ENCODE assay signal across 8 mouse cellular contexts in genomic region chr6:124756652-124757350, GRCm38 (mm10). TPM values are rescaled to one million over a fixed set of nuclear protein-coding genes. Genes with fewer than 3 reads are reported as not detected.
DNase-seq lines count a peak whose midpoint lies in the region; ATAC-seq lines count a peak whose summit lies in the region.

No protein-coding gene starts in this region.

- under 1% methylated on average over 32 of the region's 54 CpGs for WGBS in hindbrain, embryonic 11.5 days

- no peaks in the 10 kb centered on the region for H3K36me3 ChIP-seq in hindbrain, embryonic 11.5 days (ENCODE audit: control insufficient read depth, insufficient read depth, low read length)

- peak overlapping the region; percentile 88 for H3K4me3 ChIP-seq in hindbrain, embryonic 11.5 days (ENCODE audit: low read depth, low read length)

- H3K9ac ChIP-seq in hindbrain, embryonic 11.5 days (ENCODE audit: low read depth, low read length), result peak overlapping the region; percentile 88

- H3K4me1 ChIP-seq in hindbrain, embryonic 11.5 days (replicated peaks; ENCODE audit: control insufficient read depth, insufficient read depth, low read length), result peaks cover 9% of the 10 kb centered on the region

- no peaks in the 10 kb centered on the region for H3K27me3 ChIP-seq in hindbrain, embryonic 11.5 days (ENCODE audit: control insufficient read depth, insufficient read depth, low read length)

- DNase-seq in NIH3T3 (ENCODE audit: low read depth), result peak; percentile 94
- peak; percentile 82 for DNase-seq in cerebellum, adult 8-10 months
- peak; percentile 79 for DNase-seq in forelimb bud, embryonic 11.5 days (ENCODE audit: low read depth, low spot score)
- peak; percentile 81 for DNase-seq in hindbrain, embryonic 11.5 days (ENCODE audit: low spot score)
- DNase-seq in layer of hippocampus, postnatal 25 days (ENCODE audit: extremely low spot score in 1 of 2, low spot score in 1 of 2), result peak; percentile 68 to 76
- peak; percentile 81 for DNase-seq in lung, postnatal 25 days (ENCODE audit: low spot score)
- DNase-seq in retina, postnatal 1 day, result peak; percentile 91
- DNase-seq in urinary bladder, postnatal 25 days (ENCODE audit: low spot score), result peak; percentile 76

- H3K4me2 ChIP-seq in hindbrain, embryonic 11.5 days (replicated peaks; ENCODE audit: low read depth, low read length), result peak overlapping the region; percentile 79

- no peaks in the 10 kb centered on the region for H3K9me3 ChIP-seq in hindbrain, embryonic 11.5 days (ENCODE audit: control insufficient read depth, low read length)

- ATAC-seq in hindbrain, embryonic 11.5 days (ENCODE audit: low FRiP score), result peak; percentile 73

- peak overlapping the region; percentile 96 for H3K27ac ChIP-seq in hindbrain, embryonic 11.5 days (ENCODE audit: low read depth, low read length)

RNA-seq across cellular contexts. Expression of gene Atn1, which starts 0.5 kb away (rescaled TPM):
- polyA plus RNA-seq in hindbrain, embryonic 11.5 days (2014; fragmentation: Nextera tagmentation; extraction: Ambion mirVana), result 9.2 and 12.7 TPM in 2 replicates
- total RNA-seq in layer of hippocampus, postnatal 25 days (2021), result 100 to 1,000 TPM; 134 to 159 TPM

RNA-seq across cellular contexts. Expression of gene Gm45234, which starts 1.0 kb away (rescaled TPM):
- not detected in 2 replicates for polyA plus RNA-seq in hindbrain, embryonic 11.5 days (2014; fragmentation: Nextera tagmentation; extraction: Ambion mirVana)
- under 1 TPM in 1 of 2 experiments, not detected in 1; 0.71 TPM for total RNA-seq in layer of hippocampus, postnatal 25 days (2021)

RNA-seq across cellular contexts. Expression of gene Eno2, which starts 12.7 kb away (rescaled TPM):
- polyA plus RNA-seq in hindbrain, embryonic 11.5 days (2014; fragmentation: Nextera tagmentation; extraction: Ambion mirVana), result 5.9 and 7.1 TPM in 2 replicates
- total RNA-seq in layer of hippocampus, postnatal 25 days (2021), result 1,000 to 10,000 TPM in 1 of 2 experiments, 100 to 1,000 TPM in 1; 947 to 1,030 TPM

RNA-seq across cellular contexts. Expression of gene Grcc10, which starts 15.6 kb away (rescaled TPM):
- 553 and 590 TPM in 2 replicates for polyA plus RNA-seq in hindbrain, embryonic 11.5 days (2014; fragmentation: Nextera tagmentation; extraction: Ambion mirVana)
- 100 to 1,000 TPM; 350 to 372 TPM for total RNA-seq in layer of hippocampus, postnatal 25 days (2021)

RNA-seq across cellular contexts. Expression of gene Ptpn6, which starts 18.3 kb away (rescaled TPM):
- polyA plus RNA-seq in hindbrain, embryonic 11.5 days (2014; fragmentation: Nextera tagmentation; extraction: Ambion mirVana), result 7.1 and 7.9 TPM in 2 replicates
- 1 to 10 TPM; 2.9 to 4.0 TPM for total RNA-seq in layer of hippocampus, postnatal 25 days (2021)

Comparison
In these comparisons a context has a peak if more than half of its experiments do, and no peak if none do; other contexts are left out.
1. Peak in every context shown above with its lines: DNase-seq, ATAC-seq, H3K4me3 ChIP-seq and H3K27ac ChIP-seq.